Mouse (Mus musculus): ENCODE results near the gene Ppp4r3b. TPM values are rescaled to one million over a fixed set of nuclear protein-coding genes. Genes with fewer than 3 reads are reported as not detected.

The Ppp4r3b gene
- polyA plus RNA-seq, 1 experiment, result 15.8 TPM

GRCm38 (mm10) chr11:29173125-29173631 lies 488 bp downstream of the Ppp4r3b start:
- H3K4me3 ChIP-seq (ENCODE audit: control insufficient read depth, low read depth, low read length), result peak overlapping the region; percentile 82
- H3K36me3 ChIP-seq (ENCODE audit: control insufficient read depth, insufficient read depth, low read length), result no peaks in the 10 kb centered on the region
- no peaks in the 10 kb centered on the region for H3K4me1 ChIP-seq (ENCODE audit: control insufficient read depth, insufficient read depth, low read length)
- TF ChIP-seq CTCF (IDR thresholded peaks at IDR 0.05; ENCODE audit: control insufficient read depth, insufficient read depth, insufficient replicate concordance, low read depth, low read length) (peak; percentile 27; the same call in 1 of the 2 replicates), POLR2A (IDR thresholded peaks at IDR 0.05; ENCODE audit: control insufficient read depth, low read depth, low read length) (peak; percentile 73; the same call in 1 of the 2 replicates)
- no peaks in the 10 kb centered on the region for H3K27me3 ChIP-seq (ENCODE audit: control insufficient read depth, insufficient read depth, low read length)
- H3K27ac ChIP-seq (ENCODE audit: control insufficient read depth, insufficient read depth, low read depth, low read length), result peak overlapping the region; percentile 88

GRCm38 (mm10) chr11:29173706-29174436 lies 1.2 kb downstream of the Ppp4r3b start:
- no peaks in the 10 kb centered on the region for H3K36me3 ChIP-seq (ENCODE audit: control insufficient read depth, insufficient read depth, low read length)

GRCm38 (mm10) chr11:29179319-29179718 lies 6.6 kb downstream of the Ppp4r3b start:
- H3K4me1 ChIP-seq (ENCODE audit: control insufficient read depth, insufficient read depth, low read length), result no peaks in the 10 kb centered on the region
- TF ChIP-seq POLR2A (IDR thresholded peaks at IDR 0.05; ENCODE audit: control insufficient read depth, low read depth, low read length), result no peak
- no peak for TF ChIP-seq CTCF (IDR thresholded peaks at IDR 0.05; ENCODE audit: control insufficient read depth, insufficient read depth, insufficient replicate concordance, low read depth, low read length)
- H3K27ac ChIP-seq (ENCODE audit: control insufficient read depth, insufficient read depth, low read depth, low read length), result no peak overlapping the region
- H3K27me3 ChIP-seq (ENCODE audit: control insufficient read depth, insufficient read depth, low read length), result no peaks in the 10 kb centered on the region
- no peak overlapping the region for H3K4me3 ChIP-seq (ENCODE audit: control insufficient read depth, low read depth, low read length)
- no peaks in the 10 kb centered on the region; the same call in 1 of the 2 replicates for H3K36me3 ChIP-seq (ENCODE audit: control insufficient read depth, insufficient read depth, low read length)

More at GRCm38 (mm10) chr11:29173706-29174436, 1.2 kb downstream of the Ppp4r3b start:
- peak overlapping the region; percentile 68 for H3K27ac ChIP-seq (ENCODE audit: control insufficient read depth, insufficient read depth, low read depth, low read length)
- H3K4me3 ChIP-seq (ENCODE audit: control insufficient read depth, low read depth, low read length), result peak overlapping the region; percentile 82
- H3K4me1 ChIP-seq (ENCODE audit: control insufficient read depth, insufficient read depth, low read length), result no peaks in the 10 kb centered on the region
- no peaks in the 10 kb centered on the region for H3K27me3 ChIP-seq (ENCODE audit: control insufficient read depth, insufficient read depth, low read length)
- TF ChIP-seq POLR2A (IDR thresholded peaks at IDR 0.05; ENCODE audit: control insufficient read depth, low read depth, low read length) (no peak), CTCF (IDR thresholded peaks at IDR 0.05; ENCODE audit: control insufficient read depth, insufficient read depth, insufficient replicate concordance, low read depth, low read length) (no peak)

- Histone ChIP-seq H3K4me3 (ENCODE audit: control insufficient read depth, low read depth, low read length) (no peak overlapping the region), H3K27me3 (ENCODE audit: control insufficient read depth, insufficient read depth, low read length) (no peaks in the 10 kb centered on the region), H3K27ac (ENCODE audit: control insufficient read depth, insufficient read depth, low read depth, low read length) (no peak overlapping the region), H3K4me1 (ENCODE audit: control insufficient read depth, insufficient read depth, low read length) (no peaks in the 10 kb centered on the region), H3K36me3 (ENCODE audit: control insufficient read depth, insufficient read depth, low read length) (no peaks in the 10 kb centered on the region; the same call in none of the 2 replicates)
- TF ChIP-seq CTCF (IDR thresholded peaks at IDR 0.05; ENCODE audit: control insufficient read depth, insufficient read depth, insufficient replicate concordance, low read depth, low read length) (no peak), POLR2A (IDR thresholded peaks at IDR 0.05; ENCODE audit: control insufficient read depth, low read depth, low read length) (no peak)
These were observed 8.0 kb downstream of the Ppp4r3b start for GRCm38 (mm10) chr11:29180657-29181056.

GRCm38 (mm10) chr11:29181751-29182150 lies 9.1 kb downstream of the Ppp4r3b start:
- H3K36me3 ChIP-seq (ENCODE audit: control insufficient read depth, insufficient read depth, low read length), result no peaks in the 10 kb centered on the region; the same call in none of the 2 replicates
- H3K4me1 ChIP-seq (ENCODE audit: control insufficient read depth, insufficient read depth, low read length), result no peaks in the 10 kb centered on the region
- H3K27me3 ChIP-seq (ENCODE audit: control insufficient read depth, insufficient read depth, low read length), result no peaks in the 10 kb centered on the region
- TF ChIP-seq CTCF (IDR thresholded peaks at IDR 0.05; ENCODE audit: control insufficient read depth, insufficient read depth, insufficient replicate concordance, low read depth, low read length), result no peak
- no peak overlapping the region for H3K27ac ChIP-seq (ENCODE audit: control insufficient read depth, insufficient read depth, low read depth, low read length)
- no peak overlapping the region for H3K4me3 ChIP-seq (ENCODE audit: control insufficient read depth, low read depth, low read length)

GRCm38 (mm10) chr11:29188981-29189380 lies 16.3 kb downstream of the Ppp4r3b start:
- Histone ChIP-seq H3K4me1 (ENCODE audit: control insufficient read depth, insufficient read depth, low read length) (no peaks in the 10 kb centered on the region), H3K27ac (ENCODE audit: control insufficient read depth, insufficient read depth, low read depth, low read length) (no peak overlapping the region), H3K27me3 (ENCODE audit: control insufficient read depth, insufficient read depth, low read length) (no peaks in the 10 kb centered on the region), H3K4me3 (ENCODE audit: control insufficient read depth, low read depth, low read length) (no peak overlapping the region), H3K36me3 (ENCODE audit: control insufficient read depth, insufficient read depth, low read length) (no peaks in the 10 kb centered on the region; the same call in 1 of the 2 replicates)
- TF ChIP-seq POLR2A (IDR thresholded peaks at IDR 0.05; ENCODE audit: control insufficient read depth, low read depth, low read length) (no peak), CTCF (IDR thresholded peaks at IDR 0.05; ENCODE audit: control insufficient read depth, insufficient read depth, insufficient replicate concordance, low read depth, low read length) (no peak)

GRCm38 (mm10) chr11:29203653-29204052 lies 31.0 kb downstream of the Ppp4r3b start:
- H3K4me1 ChIP-seq (ENCODE audit: control insufficient read depth, insufficient read depth, low read length), result no peaks in the 10 kb centered on the region
- H3K27me3 ChIP-seq (ENCODE audit: control insufficient read depth, insufficient read depth, low read length), result no peaks in the 10 kb centered on the region
- TF ChIP-seq POLR2A (IDR thresholded peaks at IDR 0.05; ENCODE audit: control insufficient read depth, low read depth, low read length) (no peak), CTCF (IDR thresholded peaks at IDR 0.05; ENCODE audit: control insufficient read depth, insufficient read depth, insufficient replicate concordance, low read depth, low read length) (no peak)
- H3K27ac ChIP-seq (ENCODE audit: control insufficient read depth, insufficient read depth, low read depth, low read length), result no peak overlapping the region
- H3K4me3 ChIP-seq (ENCODE audit: control insufficient read depth, low read depth, low read length), result no peak overlapping the region
- H3K36me3 ChIP-seq (ENCODE audit: control insufficient read depth, insufficient read depth, low read length), result no peaks in the 10 kb centered on the region; the same call in 1 of the 2 replicates
